Mouse (Mus musculus): Measurements from ENCODE around the gene Crot. TPM values are rescaled to one million over a fixed set of nuclear protein-coding genes. Genes with fewer than 3 reads are reported as not detected.
"Not testable (repeated sequence)": the region's sequence is repeated elsewhere in the genome, so short reads cannot be mapped to it uniquely, and the experiment has no call there.

The Crot gene
- total and polyA plus RNA-seq, 2 experiments from 2014 or later: 16.1 to 19.1 TPM

DNA sequence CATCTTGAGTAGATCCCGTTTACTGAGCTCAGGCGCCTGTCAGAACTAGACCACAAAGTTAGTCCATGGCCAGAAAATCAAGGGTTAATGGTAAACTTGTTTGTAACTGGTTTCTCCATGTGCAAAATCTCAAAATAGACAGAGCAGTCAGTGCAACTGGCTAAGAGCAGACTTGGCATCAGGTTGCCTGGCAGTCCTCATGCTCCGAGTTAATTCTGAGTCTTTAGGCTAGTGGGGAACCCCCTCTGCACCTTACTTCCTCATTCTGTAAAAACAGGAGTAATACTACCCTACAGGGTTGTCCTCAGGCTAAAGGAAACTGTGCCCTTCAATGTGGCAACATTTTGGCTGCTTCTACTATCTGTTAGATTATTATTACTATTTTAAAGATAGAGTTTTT lies 53.3 kb downstream of the Crot start:
- no peaks in the 10 kb centered on the region for H3K27me3 ChIP-seq (ENCODE audit: insufficient read depth, low read length)
- H3K4me1 ChIP-seq (ENCODE audit: insufficient read depth, low read length): no peaks in the 10 kb centered on the region
- H3K9me3 ChIP-seq (ENCODE audit: low read length): no peaks in the 10 kb centered on the region
- no peak overlapping the region for H3K4me2 ChIP-seq (ENCODE audit: low read depth, low read length, poor library complexity, severe bottlenecking)
- H3K27ac ChIP-seq (ENCODE audit: low read depth, low read length): no peak overlapping the region
- TF ChIP-seq CTCF (IDR thresholded peaks at IDR 0.05): no peak
- DNase-seq (ENCODE audit: low spot score): no peak
- no peak overlapping the region for H3K9ac ChIP-seq (replicated peaks; ENCODE audit: low read length, poor library complexity, severe bottlenecking)
- no peak overlapping the region for H3K4me3 ChIP-seq (ENCODE audit: low read depth, low read length)
- 89% methylated on average over 3 of the region's 3 CpGs for WGBS
- no peaks in the 10 kb centered on the region for H3K36me3 ChIP-seq (ENCODE audit: insufficient read depth, low read length)
- no peak for ATAC-seq (ENCODE audit: low FRiP score)

DNA sequence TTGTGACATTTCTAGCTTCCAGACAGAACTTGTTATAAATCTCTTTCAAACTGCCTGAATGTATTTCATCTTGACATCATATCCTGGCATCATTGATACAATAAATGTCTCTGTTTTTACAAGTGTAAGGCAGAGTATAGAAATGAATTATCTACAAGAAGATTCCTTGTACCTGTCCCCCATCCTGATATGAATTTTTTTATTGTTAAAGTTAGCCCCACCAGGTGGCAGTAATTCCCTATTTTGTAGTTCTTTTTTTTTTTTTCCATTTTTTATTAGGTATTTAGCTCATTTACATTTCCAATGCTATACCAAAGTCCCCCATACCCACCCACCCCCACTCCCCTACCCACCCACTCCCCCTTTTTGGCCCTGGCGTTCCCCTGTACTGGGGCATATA lies 55.9 kb downstream of the Crot start:
- peak; percentile 44 for TF ChIP-seq CTCF (IDR thresholded peaks at IDR 0.05)
- H3K9me3 ChIP-seq (ENCODE audit: low read length); ATAC-seq (ENCODE audit: low FRiP score); H3K9ac ChIP-seq (replicated peaks; ENCODE audit: low read length, poor library complexity, severe bottlenecking); H3K27me3 ChIP-seq (ENCODE audit: insufficient read depth, low read length); H3K4me1 ChIP-seq (ENCODE audit: insufficient read depth, low read length); H3K27ac ChIP-seq (ENCODE audit: low read depth, low read length); H3K4me2 ChIP-seq (ENCODE audit: low read depth, low read length, poor library complexity, severe bottlenecking); H3K4me3 ChIP-seq (ENCODE audit: low read depth, low read length); H3K36me3 ChIP-seq (ENCODE audit: insufficient read depth, low read length): not testable (repeated sequence)
- no CpG with 5 or more reads among the region's 1 CpGs for WGBS
- DNase-seq (ENCODE audit: low spot score): peak; percentile 25

- no peak for TF ChIP-seq CTCF (IDR thresholded peaks at IDR 0.05)
- H3K4me1 ChIP-seq (ENCODE audit: insufficient read depth, low read length): no peaks in the 10 kb centered on the region
- no peaks in the 10 kb centered on the region for H3K36me3 ChIP-seq (ENCODE audit: insufficient read depth, low read length)
- no peak overlapping the region for H3K4me3 ChIP-seq (ENCODE audit: low read depth, low read length)
- DNase-seq (ENCODE audit: low spot score) (no peak), ATAC-seq (ENCODE audit: low FRiP score) (no peak)
- H3K9ac ChIP-seq (replicated peaks; ENCODE audit: low read length, poor library complexity, severe bottlenecking): no peak overlapping the region
- no peak overlapping the region for H3K4me2 ChIP-seq (ENCODE audit: low read depth, low read length, poor library complexity, severe bottlenecking)
- H3K9me3 ChIP-seq (ENCODE audit: low read length): no peaks in the 10 kb centered on the region
- 92% methylated on average over 7 of the region's 7 CpGs for WGBS
- no peaks in the 10 kb centered on the region for H3K27me3 ChIP-seq (ENCODE audit: insufficient read depth, low read length)
- no peak overlapping the region for H3K27ac ChIP-seq (ENCODE audit: low read depth, low read length)
Measured at GRCm38 (mm10) chr5:8937965-8938364, 59.2 kb downstream of the Crot start.

GRCm38 (mm10) chr5:8928440-8928839 lies 68.7 kb downstream of the Crot start:
- TF ChIP-seq CTCF (IDR thresholded peaks at IDR 0.05): no peak
- ATAC-seq (ENCODE audit: low FRiP score) (no peak), DNase-seq (ENCODE audit: low spot score) (no peak)
- no peak overlapping the region for H3K27ac ChIP-seq (ENCODE audit: low read depth, low read length)
- no peaks in the 10 kb centered on the region for H3K4me1 ChIP-seq (ENCODE audit: insufficient read depth, low read length)
- no peaks in the 10 kb centered on the region for H3K9me3 ChIP-seq (ENCODE audit: low read length)
- no peak overlapping the region for H3K9ac ChIP-seq (replicated peaks; ENCODE audit: low read length, poor library complexity, severe bottlenecking)
- no peaks in the 10 kb centered on the region for H3K27me3 ChIP-seq (ENCODE audit: insufficient read depth, low read length)
- H3K4me2 ChIP-seq (ENCODE audit: low read depth, low read length, poor library complexity, severe bottlenecking): no peak overlapping the region
- 85% methylated on average over 9 of the region's 9 CpGs for WGBS
- H3K4me3 ChIP-seq (ENCODE audit: low read depth, low read length): no peak overlapping the region
- H3K36me3 ChIP-seq (ENCODE audit: insufficient read depth, low read length): no peaks in the 10 kb centered on the region

DNA sequence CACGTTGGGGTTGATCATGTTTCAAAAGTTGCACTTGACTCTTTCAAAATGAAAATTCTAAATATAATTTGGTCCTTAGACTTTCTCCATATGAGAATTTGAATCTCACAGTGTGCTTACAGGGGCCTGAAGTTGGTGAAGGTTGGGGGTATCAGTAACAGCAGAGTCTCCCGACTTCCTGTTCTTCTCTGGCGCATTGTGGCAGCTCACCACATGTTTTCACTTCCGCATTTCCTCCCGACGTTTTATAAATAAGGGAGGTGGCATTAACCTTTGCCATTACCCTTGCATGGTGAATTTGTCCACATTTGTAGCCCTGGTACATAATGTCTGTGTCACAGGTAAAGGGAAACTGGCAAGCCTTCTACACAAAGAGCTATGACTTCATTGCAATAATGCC lies 80.1 kb downstream of the Crot start:
- Histone ChIP-seq H3K4me3 (ENCODE audit: low read depth, low read length) (no peak overlapping the region), H3K36me3 (ENCODE audit: insufficient read depth, low read length) (no peaks in the 10 kb centered on the region), H3K27ac (ENCODE audit: low read depth, low read length) (no peak overlapping the region), H3K4me2 (ENCODE audit: low read depth, low read length, poor library complexity, severe bottlenecking) (no peak overlapping the region), H3K27me3 (ENCODE audit: insufficient read depth, low read length) (no peaks in the 10 kb centered on the region), H3K9me3 (ENCODE audit: low read length) (no peaks in the 10 kb centered on the region), H3K4me1 (ENCODE audit: insufficient read depth, low read length) (no peaks in the 10 kb centered on the region), H3K9ac (replicated peaks; ENCODE audit: low read length, poor library complexity, severe bottlenecking) (no peak overlapping the region)
- WGBS: 80% methylated on average over 6 of the region's 6 CpGs
- TF ChIP-seq CTCF (IDR thresholded peaks at IDR 0.05): no peak
- ATAC-seq (ENCODE audit: low FRiP score) (no peak), DNase-seq (ENCODE audit: low spot score) (no peak)

- no peaks in the 10 kb centered on the region for H3K9me3 ChIP-seq (ENCODE audit: low read length)
- no peaks in the 10 kb centered on the region for H3K4me1 ChIP-seq (ENCODE audit: insufficient read depth, low read length)
- no peak overlapping the region for H3K4me2 ChIP-seq (ENCODE audit: low read depth, low read length, poor library complexity, severe bottlenecking)
- H3K9ac ChIP-seq (replicated peaks; ENCODE audit: low read length, poor library complexity, severe bottlenecking): no peak overlapping the region
- DNase-seq (ENCODE audit: low spot score) (no peak), ATAC-seq (ENCODE audit: low FRiP score) (no peak)
- 88% methylated on average over 2 of the region's 2 CpGs for WGBS
- no peak overlapping the region for H3K27ac ChIP-seq (ENCODE audit: low read depth, low read length)
- H3K4me3 ChIP-seq (ENCODE audit: low read depth, low read length): no peak overlapping the region
- no peaks in the 10 kb centered on the region for H3K27me3 ChIP-seq (ENCODE audit: insufficient read depth, low read length)
- TF ChIP-seq CTCF (IDR thresholded peaks at IDR 0.05): no peak
- H3K36me3 ChIP-seq (ENCODE audit: insufficient read depth, low read length): no peaks in the 10 kb centered on the region
Measured at GRCm38 (mm10) chr5:8916400-8916799, 80.7 kb downstream of the Crot start.

Other genes starting within 250 kb of the Crot start
- 0.44 and 1.3 TPM in 2 replicates for gene Abcb1b, start 199.2 kb downstream of the Crot start, total RNA-seq (2014; rRNA removed)
- gene Abcb1b, start 199.2 kb downstream of the Crot start, polyA plus RNA-seq (2015; fragmentation: Nextera tagmentation; extraction: Ambion mirVana): 0.64 and 1.2 TPM in 2 replicates
- gene Abcb4, start 103.6 kb downstream of the Crot start, total RNA-seq (2014; rRNA removed): 0.85 and 1.5 TPM in 2 replicates
- gene Abcb4, start 103.6 kb downstream of the Crot start, polyA plus RNA-seq (2015; fragmentation: Nextera tagmentation; extraction: Ambion mirVana): 0.77 and 1.2 TPM in 2 replicates
- 2.9 and 3.0 TPM in 2 replicates for gene Tmem243, start 103.3 kb upstream of the Crot start, total RNA-seq (2014; rRNA removed)
- 8.7 and 11.5 TPM in 2 replicates for gene Tmem243, start 103.3 kb upstream of the Crot start, polyA plus RNA-seq (2015; fragmentation: Nextera tagmentation; extraction: Ambion mirVana)
- 38.7 and 42.5 TPM in 2 replicates for gene Dmtf1, start 164.5 kb upstream of the Crot start, total RNA-seq (2014; rRNA removed)
- 29.7 and 31.3 TPM in 2 replicates for gene Dmtf1, start 164.5 kb upstream of the Crot start, polyA plus RNA-seq (2015; fragmentation: Nextera tagmentation; extraction: Ambion mirVana)

All from midbrain, postnatal 0 days (tissue).